Mouse (Mus musculus) thymus, postnatal 0 days (tissue): ENCODE results near the gene Cpvl. TPM values are rescaled to one million over a fixed set of nuclear protein-coding genes. Genes with fewer than 3 reads are reported as not detected.

Source experiments
- DNase-seq: peaks from one replicate; pipeline ENCODE4 v3.0.0-alpha.2; 2015; ENCODE audit warnings: low spot score
- polyA plus RNA-seq: library from polyadenylated mRNA; unstranded; fragments of >200 nt; fragmentation: Nextera tagmentation; extraction: Ambion mirVana; gene quantifications from 2 replicates; pipeline ENCODE4 v1.2.1, GENCODE M21; 2015

The Cpvl gene
- polyA plus RNA-seq, 1 experiment from 2014 or later = not detected

GRCm38 (mm10) chr6:53884931-53885330 lies 93.5 kb downstream of the Cpvl start:
- DNase-seq = no peak

- DNase-seq = no peak
These were observed 94.0 kb downstream of the Cpvl start for GRCm38 (mm10) chr6:53884496-53884895.

GRCm38 (mm10) chr6:53883405-53883804 lies 95.1 kb downstream of the Cpvl start:
- no peak for DNase-seq

- DNase-seq = no peak
These were observed 96.8 kb downstream of the Cpvl start for GRCm38 (mm10) chr6:53881623-53882022.

GRCm38 (mm10) chr6:53881235-53881606 lies 97.2 kb downstream of the Cpvl start:
- DNase-seq = no peak

- DNase-seq = no peak
These were observed 97.8 kb downstream of the Cpvl start for GRCm38 (mm10) chr6:53880530-53881234.

GRCm38 (mm10) chr6:53879567-53879966 lies 98.9 kb downstream of the Cpvl start:
- DNase-seq = no peak

GRCm38 (mm10) chr6:53874881-53875429 lies 103.5 kb downstream of the Cpvl start:
- no peak for DNase-seq

GRCm38 (mm10) chr6:53871903-53872302 lies 106.6 kb downstream of the Cpvl start:
- no peak for DNase-seq

GRCm38 (mm10) chr6:53863011-53863410 lies 115.5 kb downstream of the Cpvl start:
- no peak for DNase-seq

- no peak for DNase-seq
These were observed 119.4 kb downstream of the Cpvl start for GRCm38 (mm10) chr6:53859106-53859505.

- no peak for DNase-seq
These were observed 120.6 kb downstream of the Cpvl start for GRCm38 (mm10) chr6:53857822-53858221.

GRCm38 (mm10) chr6:53856775-53857174 lies 121.7 kb downstream of the Cpvl start:
- DNase-seq = no peak

- DNase-seq = no peak
These were observed 123.3 kb downstream of the Cpvl start for GRCm38 (mm10) chr6:53854971-53855856.

GRCm38 (mm10) chr6:53854226-53854625 lies 124.2 kb downstream of the Cpvl start:
- DNase-seq = no peak

GRCm38 (mm10) chr6:53853546-53853945 lies 124.9 kb downstream of the Cpvl start:
- DNase-seq = no peak

- no peak for DNase-seq
These were observed 133.8 kb downstream of the Cpvl start for GRCm38 (mm10) chr6:53844626-53845025.

- no peak for DNase-seq
These were observed 153.3 kb downstream of the Cpvl start for GRCm38 (mm10) chr6:53825213-53825612.
